Mouse (Mus musculus) midbrain, embryonic 12.5 days (tissue): ENCODE results near the gene Cdon. TPM values are rescaled to one million over a fixed set of nuclear protein-coding genes. Genes with fewer than 3 reads are reported as not detected.

Experiments
- ATAC-seq: fragments of 200-750 bp; cut with Nextera tagmentation; 2 replicates; pipeline ENCODE4 v1.8.0; 2017; ENCODE audit warnings: low read depth, moderate TSS enrichment, moderate library complexity; ENCODE audit not compliant: low FRiP score
- H3K27ac ChIP-seq: fragments of 300-500 bp; sonication (generic); replicated peaks from 2 replicates; pipeline ENCODE4 v1.5.1; 2016; ENCODE audit warnings: mild to moderate bottlenecking
- H3K27me3 ChIP-seq: fragments of 300-500 bp; sonication (generic); 2 replicates; pipeline ENCODE4 v1.6.1; 2016; ENCODE audit warnings: mild to moderate bottlenecking
- H3K36me3 ChIP-seq: fragments of 300-500 bp; sonication (generic); 2 replicates; pipeline ENCODE4 v1.6.1; 2016
- H3K4me1 ChIP-seq: fragments of 300-500 bp; sonication (generic); 2 replicates; pipeline ENCODE4 v1.6.1; 2016
- H3K4me2 ChIP-seq: fragments of 300-500 bp; sonication (generic); replicated peaks from 2 replicates; pipeline ENCODE4 v1.6.1; 2016; ENCODE audit warnings: mild to moderate bottlenecking, moderate library complexity
- H3K4me3 ChIP-seq: fragments of 300-500 bp; sonication (generic); 2 replicates; pipeline ENCODE4 v1.5.1; 2016; ENCODE audit warnings: mild to moderate bottlenecking
- H3K9ac ChIP-seq: fragments of 300-500 bp; sonication (generic); replicated peaks from 2 replicates; pipeline ENCODE4 v1.6.1; 2016; ENCODE audit warnings: mild to moderate bottlenecking, moderate library complexity
- H3K9me3 ChIP-seq: fragments of 300-500 bp; sonication (generic); 2 replicates; pipeline ENCODE4 v1.6.1; 2016; ENCODE audit warnings: mild to moderate bottlenecking
- WGBS: fragments of 180-500 bp; shearing (Covaris S2); methylation state at CpG from one replicate; pipeline ENCODE4 v1.1.7; 2016; 5-methylcytosine and 5-hydroxymethylcytosine counted together
- polyA plus RNA-seq: library from polyadenylated mRNA; unstranded; fragments of >200 nt; fragmentation: Nextera tagmentation; extraction: Ambion mirVana; gene quantifications from 2 replicates; pipeline ENCODE4 v1.2.1, GENCODE M21; 2016

Gene Cdon
- polyA plus RNA-seq, 1 experiment from 2014 or later: 22.8 TPM

GRCm38 (mm10) chr9:35544666-35545065 lies 123.7 kb downstream of the Cdon start:
- Histone ChIP-seq H3K4me3 (no peak overlapping the region), H3K36me3 (peaks cover 4% of the 10 kb centered on the region; the same call in 1 of the 2 replicates), H3K27me3 (peaks cover 5% of the 10 kb centered on the region; the same call in 1 of the 2 replicates), H3K4me1 (no peaks in the 10 kb centered on the region), H3K27ac (no peak overlapping the region), H3K9ac (no peak overlapping the region), H3K9me3 (no peaks in the 10 kb centered on the region), H3K4me2 (no peak overlapping the region)
- no peak for ATAC-seq
- 92% methylated on average over 2 of the region's 2 CpGs for WGBS

GRCm38 (mm10) chr9:35545704-35546103 lies 124.8 kb downstream of the Cdon start:
- Histone ChIP-seq H3K4me1 (no peaks in the 10 kb centered on the region), H3K9ac (no peak overlapping the region), H3K4me3 (no peak overlapping the region), H3K36me3 (peaks cover 4% of the 10 kb centered on the region; the same call in 1 of the 2 replicates), H3K4me2 (no peak overlapping the region), H3K27ac (no peak overlapping the region), H3K27me3 (no peaks in the 10 kb centered on the region), H3K9me3 (no peaks in the 10 kb centered on the region)
- no peak for ATAC-seq
- WGBS: 77% methylated on average over 12 of the region's 12 CpGs

- Histone ChIP-seq H3K4me3 (no peak overlapping the region), H3K9ac (no peak overlapping the region), H3K4me2 (no peak overlapping the region), H3K27ac (no peak overlapping the region), H3K9me3 (no peaks in the 10 kb centered on the region), H3K27me3 (no peaks in the 10 kb centered on the region), H3K36me3 (peaks cover 4% of the 10 kb centered on the region; the same call in 1 of the 2 replicates), H3K4me1 (no peaks in the 10 kb centered on the region)
- WGBS: 88% methylated on average over 9 of the region's 9 CpGs
- no peak for ATAC-seq
Measured at GRCm38 (mm10) chr9:35546745-35547144, 125.8 kb downstream of the Cdon start.

GRCm38 (mm10) chr9:35548455-35548854 lies 127.5 kb downstream of the Cdon start:
- Histone ChIP-seq H3K36me3 (no peaks in the 10 kb centered on the region; the same call in 1 of the 2 replicates), H3K4me1 (no peaks in the 10 kb centered on the region), H3K4me3 (no peak overlapping the region), H3K4me2 (no peak overlapping the region), H3K9ac (no peak overlapping the region), H3K27ac (no peak overlapping the region), H3K27me3 (no peaks in the 10 kb centered on the region), H3K9me3 (no peaks in the 10 kb centered on the region)
- 89% methylated on average over 9 of the region's 9 CpGs for WGBS
- no peak for ATAC-seq

GRCm38 (mm10) chr9:35556494-35557102 lies 135.7 kb downstream of the Cdon start:
- Histone ChIP-seq H3K9ac (no peak overlapping the region), H3K4me2 (no peak overlapping the region)

More at GRCm38 (mm10) chr9:35556494-35557102, 135.7 kb downstream of the Cdon start:
- no peak overlapping the region for H3K27ac ChIP-seq
- H3K36me3 ChIP-seq: peaks cover 13% of the 10 kb centered on the region
- no peaks in the 10 kb centered on the region for H3K9me3 ChIP-seq
- peaks cover 22% of the 10 kb centered on the region for H3K4me1 ChIP-seq
- H3K27me3 ChIP-seq: peaks cover 23% of the 10 kb centered on the region
- no peak for ATAC-seq
- H3K4me3 ChIP-seq: no peak overlapping the region
- 78% methylated on average over 12 of the region's 12 CpGs for WGBS

Other genes with a start within 250 kb of the Cdon start
- gene Dcps, start 245.1 kb upstream of the Cdon start, polyA plus RNA-seq: 85.1 and 87.2 TPM in 2 replicates
- 86.4 and 91.2 TPM in 2 replicates for gene Srpr, start 221.0 kb upstream of the Cdon start, polyA plus RNA-seq
- 11.2 and 12.4 TPM in 2 replicates for gene Tirap, start 220.8 kb upstream of the Cdon start, polyA plus RNA-seq
- 48.5 and 52.6 TPM in 2 replicates for gene Foxred1, start 210.1 kb upstream of the Cdon start, polyA plus RNA-seq
- 69.3 and 70.1 TPM in 2 replicates for gene Fam118b, start 153.3 kb upstream of the Cdon start, polyA plus RNA-seq
- gene Rpusd4, start 153.3 kb upstream of the Cdon start, polyA plus RNA-seq: 26.0 and 26.9 TPM in 2 replicates
- gene Gm1113, start 97.1 kb downstream of the Cdon start, polyA plus RNA-seq: not detected in 2 replicates
- gene Ddx25, start 137.4 kb downstream of the Cdon start, polyA plus RNA-seq: 10.6 and 11.0 TPM in 2 replicates
- gene Pus3, start 137.5 kb downstream of the Cdon start, polyA plus RNA-seq: 17.0 and 17.1 TPM in 2 replicates
- 1.7 and 2.4 TPM in 2 replicates for gene Pate2, start 149.2 kb downstream of the Cdon start, polyA plus RNA-seq
- gene Hyls1, start 149.3 kb downstream of the Cdon start, polyA plus RNA-seq: 26.8 and 27.7 TPM in 2 replicates
- gene Pate4, start 190.8 kb downstream of the Cdon start, polyA plus RNA-seq: not detected in 2 replicates
- not detected in 2 replicates for gene Pate3, start 227.1 kb downstream of the Cdon start, polyA plus RNA-seq